Mouse (Mus musculus): ENCODE results near the gene Inpp5b.

The Inpp5b gene

GRCm38 (mm10) chr4:124708518-124709477, 32.9 kb upstream of the Inpp5b start:
- in situ Hi-C loops (cut with MboI, MseI), result loop anchor here (10.0 kb wide), 1 partner anchor 1154 kb away; no protein-coding TSS in a partner anchor

- in situ Hi-C loops (cut with MboI, MseI), result loop anchor here (5.0 to 10.0 kb wide), 3 partner anchors 52 to 1155 kb away; no protein-coding TSS in a partner anchor
Measured at GRCm38 (mm10) chr4:124709961-124710446, 31.6 kb upstream of the Inpp5b start.

- in situ Hi-C loops (cut with MboI, MseI), result loop anchor here (5.0 kb wide), 2 partner anchors 51 to 81 kb away; no protein-coding TSS in a partner anchor
Measured at GRCm38 (mm10) chr4:124710776-124711291, 30.8 kb upstream of the Inpp5b start.

GRCm38 (mm10) chr4:124712618-124713017, 29.0 kb upstream of the Inpp5b start:
- in situ Hi-C loops (cut with MboI, MseI), result loop anchor here (5.0 kb wide), 2 partner anchors 50 to 80 kb away; no protein-coding TSS in a partner anchor

- in situ Hi-C loops (cut with MboI, MseI), result loop anchor here (5.0 kb wide), 2 partner anchors 48 to 78 kb away; no protein-coding TSS in a partner anchor
Measured at GRCm38 (mm10) chr4:124713850-124714249, 27.8 kb upstream of the Inpp5b start.

GRCm38 (mm10) chr4:124714545-124715481, 26.8 kb upstream of the Inpp5b start, which contains the start of gene Sf3a3:
TSS of gene Sf3a3 (plus strand) at chr4:124714776.
- in situ Hi-C loops (cut with MboI, MseI), result loop anchor here (5.0 kb wide), 2 partner anchors 47 to 77 kb away; no protein-coding TSS in a partner anchor

- in situ Hi-C loops (cut with MboI, MseI), result no loop called here
Measured at GRCm38 (mm10) chr4:124719101-124719500, 22.5 kb upstream of the Inpp5b start.

- in situ Hi-C loops (cut with MboI, MseI), result no loop called here
Measured at GRCm38 (mm10) chr4:124726121-124726520, 15.5 kb upstream of the Inpp5b start.

- in situ Hi-C loops (cut with MboI, MseI), result no loop called here
Measured at GRCm38 (mm10) chr4:124736952-124737351, 4.7 kb upstream of the Inpp5b start.

GRCm38 (mm10) chr4:124737486-124737885, 4.2 kb upstream of the Inpp5b start:
- in situ Hi-C loops (cut with MboI, MseI), result no loop called here

- in situ Hi-C loops (cut with MboI, MseI), result no loop called here
Measured at GRCm38 (mm10) chr4:124738013-124738412, 3.6 kb upstream of the Inpp5b start.

GRCm38 (mm10) chr4:124738783-124739182, 2.9 kb upstream of the Inpp5b start:
- in situ Hi-C loops (cut with MboI, MseI), result no loop called here

- in situ Hi-C loops (cut with MboI, MseI), result no loop called here
Measured at GRCm38 (mm10) chr4:124742839-124743238, 1.2 kb downstream of the Inpp5b start.

GRCm38 (mm10) chr4:124746577-124746976, 4.9 kb downstream of the Inpp5b start:
- in situ Hi-C loops (cut with MboI, MseI), result no loop called here

- in situ Hi-C loops (cut with MboI, MseI), result no loop called here
Measured at GRCm38 (mm10) chr4:124747851-124748250, 6.2 kb downstream of the Inpp5b start.

- in situ Hi-C loops (cut with MboI, MseI), result no loop called here
Measured at GRCm38 (mm10) chr4:124751300-124752250, 9.9 kb downstream of the Inpp5b start.

GRCm38 (mm10) chr4:124752281-124753199, 10.9 kb downstream of the Inpp5b start:
- in situ Hi-C loops (cut with MboI, MseI), result no loop called here

GRCm38 (mm10) chr4:124755526-124755925, 13.9 kb downstream of the Inpp5b start:
- in situ Hi-C loops (cut with MboI, MseI), result loop anchor here (5.0 kb wide), 1 partner anchor 42 kb away; no protein-coding TSS in a partner anchor
